ENCODE assay signal across 10 mouse cellular contexts in genomic region chr19:25238121-25238520, GRCm38 (mm10). TPM values are rescaled to one million over a fixed set of nuclear protein-coding genes. Genes with fewer than 3 reads are reported as not detected.
A peak's percentile ranks its signal among the peaks of the same experiment; 100 is the strongest.
DNase-seq lines count a peak whose midpoint lies in the region; ATAC-seq lines count a peak whose summit lies in the region.
"Had no signal": no experiment of that assay in that cellular context is flagged by ENCODE, and none has a peak within 500 bp of the region (broad histone marks: within the 10 kb centered on the region; RNA-seq: fewer than 3 reads in every experiment).

No protein-coding gene starts in this region.

- 0 out of 2 replicates have a peak overlapping the region, but pooled peaks have one; percentile 89 for H3K27ac ChIP-seq in kidney, embryonic 15.5 days
- no peak overlapping the region for H3K27ac ChIP-seq in forebrain, embryonic 12.5 days
- H3K27ac ChIP-seq in limb, embryonic 10.5 days = no peak overlapping the region
- no peak overlapping the region for H3K27ac ChIP-seq in neural tube, embryonic 12.5 days
- H3K27ac ChIP-seq: macrophage had no signal

- 2% methylated on average over 13 of the region's 13 CpGs for WGBS in kidney, embryonic 15.5 days
- WGBS in forebrain, embryonic 12.5 days = 3% methylated on average over 13 of the region's 13 CpGs
- WGBS in limb, embryonic 10.5 days = 6% methylated on average over 13 of the region's 13 CpGs
- WGBS in neural tube, embryonic 12.5 days = 4% methylated on average over 13 of the region's 13 CpGs

- no peak for DNase-seq in kidney, postnatal 25 days
- DNase-seq in limb, embryonic 10.5 days (ENCODE audit: low spot score) = no peak
- no peak for DNase-seq in right cerebral cortex, postnatal 25 days
- DNase-seq in spleen, postnatal 36 days (ENCODE audit: low spot score in 2 of 2) = no peak
- DNase-seq in layer of hippocampus, postnatal 25 days (ENCODE audit: extremely low spot score in 1 of 2, low spot score in 1 of 2) = no peak

- no peaks in the 10 kb centered on the region for H3K9me3 ChIP-seq in kidney, embryonic 15.5 days (replicated peaks)
- H3K9me3 ChIP-seq in forebrain, embryonic 12.5 days = no peaks in the 10 kb centered on the region
- no peaks in the 10 kb centered on the region for H3K9me3 ChIP-seq in limb, embryonic 10.5 days (replicated peaks)
- H3K9me3 ChIP-seq in neural tube, embryonic 12.5 days = no peaks in the 10 kb centered on the region

- peak overlapping the region; percentile 31; the same call in 1 of the 2 replicates for H3K9ac ChIP-seq in kidney, embryonic 15.5 days
- no peak overlapping the region for H3K9ac ChIP-seq in forebrain, embryonic 12.5 days
- H3K9ac ChIP-seq in neural tube, embryonic 12.5 days = no peak overlapping the region

- no peak for ATAC-seq in kidney, embryonic 15.5 days (replicated peaks; ENCODE audit: low FRiP score)
- ATAC-seq in forebrain, embryonic 12.5 days (ENCODE audit: low FRiP score) = no peak
- no peak for ATAC-seq in neural tube, embryonic 12.5 days (ENCODE audit: low FRiP score, low read depth)

- peak overlapping the region; percentile 64 for H3K4me3 ChIP-seq in kidney, embryonic 15.5 days (replicated peaks)
- peak overlapping the region; percentile 68; the same call in 1 of the 2 replicates for H3K4me3 ChIP-seq in forebrain, embryonic 12.5 days (replicated peaks)
- peak overlapping the region; percentile 73 for H3K4me3 ChIP-seq in limb, embryonic 10.5 days
- peak overlapping the region; percentile 53; the same call in 1 of the 2 replicates for H3K4me3 ChIP-seq in neural tube, embryonic 12.5 days

- H3K4me2 ChIP-seq in kidney, embryonic 15.5 days = peak overlapping the region; percentile 85
- H3K4me2 ChIP-seq in forebrain, embryonic 12.5 days = peak overlapping the region; percentile 98
- H3K4me2 ChIP-seq in neural tube, embryonic 12.5 days (replicated peaks) = peak overlapping the region; percentile 94

- no peaks in the 10 kb centered on the region for H3K36me3 ChIP-seq in kidney, embryonic 15.5 days
- H3K36me3 ChIP-seq in forebrain, embryonic 12.5 days (replicated peaks) = no peaks in the 10 kb centered on the region
- H3K36me3 ChIP-seq in limb, embryonic 10.5 days = no peaks in the 10 kb centered on the region
- H3K36me3 ChIP-seq in neural tube, embryonic 12.5 days = no peaks in the 10 kb centered on the region
- H3K36me3 ChIP-seq: G1E had no signal

- peaks cover 16% of the 10 kb centered on the region for H3K4me1 ChIP-seq in kidney, embryonic 15.5 days
- peaks cover 17% of the 10 kb centered on the region; the same call in 1 of the 2 replicates for H3K4me1 ChIP-seq in forebrain, embryonic 12.5 days
- peaks cover 14% of the 10 kb centered on the region for H3K4me1 ChIP-seq in limb, embryonic 10.5 days
- no peaks in the 10 kb centered on the region for H3K4me1 ChIP-seq in neural tube, embryonic 12.5 days

- H3K27me3 ChIP-seq in kidney, embryonic 15.5 days = peaks cover 42% of the 10 kb centered on the region
- peaks cover 33% of the 10 kb centered on the region for H3K27me3 ChIP-seq in forebrain, embryonic 12.5 days
- H3K27me3 ChIP-seq in limb, embryonic 10.5 days (ENCODE audit: low read depth, poor library complexity, severe bottlenecking) = peaks cover 48% of the 10 kb centered on the region
- peaks cover 6% of the 10 kb centered on the region; the same call in 1 of the 2 replicates for H3K27me3 ChIP-seq in neural tube, embryonic 12.5 days (replicated peaks)

RNA-seq across cellular contexts. Expression of gene Kank1, which starts 1.3 kb away (rescaled TPM):
- 26.2 and 26.5 TPM in 2 replicates for polyA plus RNA-seq in kidney, embryonic 15.5 days (2015; fragmentation: Nextera tagmentation; extraction: Ambion mirVana)
- 8.0 and 8.8 TPM in 2 replicates for polyA plus RNA-seq in forebrain, embryonic 12.5 days (2016; fragmentation: Nextera tagmentation; extraction: Ambion mirVana)
- polyA plus RNA-seq in limb, embryonic 10.5 days (2016; fragmentation: Nextera tagmentation; extraction: Ambion mirVana) = 16.9 and 33.7 TPM in 2 replicates
- 12.7 and 13.5 TPM in 2 replicates for polyA plus RNA-seq in neural tube, embryonic 12.5 days (2016; fragmentation: Nextera tagmentation; extraction: Ambion mirVana)
- 10 to 100 TPM; 24.8 to 29.2 TPM for total RNA-seq in layer of hippocampus, postnatal 25 days (2021)
- polyA plus RNA-seq: G1E, macrophage had no signal
